Mouse (Mus musculus) embryonic facial prominence, embryonic 12.5 days (tissue): ENCODE measurements around the gene Zfp598. TPM values are rescaled to one million over a fixed set of nuclear protein-coding genes. Genes with fewer than 3 reads are reported as not detected.
"Not testable (repeated sequence)": the region's sequence is repeated elsewhere in the genome, so short reads cannot be mapped to it uniquely, and the experiment has no call there.

Source experiments
- ATAC-seq: fragments of 200-750 bp; cut with Nextera tagmentation; 2 replicates; pipeline ENCODE4 v1.8.0; 2017; ENCODE audit not compliant: insufficient number of reproducible peaks, insufficient read depth, low FRiP score, low TSS enrichment
- H3K27ac ChIP-seq: fragments of 300-500 bp; sonication (generic); 2 replicates; pipeline ENCODE4 v1.5.1; 2016; ENCODE audit warnings: mild to moderate bottlenecking
- H3K27me3 ChIP-seq: fragments of 300-500 bp; sonication (generic); 2 replicates; pipeline ENCODE4 v1.6.1; 2016; ENCODE audit warnings: mild to moderate bottlenecking, moderate library complexity
- H3K36me3 ChIP-seq: fragments of 300-500 bp; sonication (generic); 2 replicates; pipeline ENCODE4 v1.6.1; 2016; ENCODE audit warnings: mild to moderate bottlenecking
- H3K4me1 ChIP-seq: fragments of 300-500 bp; sonication (generic); 2 replicates; pipeline ENCODE4 v1.6.1; 2016
- H3K4me2 ChIP-seq: fragments of 300-500 bp; sonication (generic); replicated peaks from 2 replicates; pipeline ENCODE4 v1.6.1; 2016; ENCODE audit warnings: mild to moderate bottlenecking, moderate library complexity
- H3K4me3 ChIP-seq: fragments of 300-500 bp; sonication (generic); 2 replicates; pipeline ENCODE4 v1.5.1; 2016; ENCODE audit warnings: mild to moderate bottlenecking
- H3K9ac ChIP-seq: fragments of 300-500 bp; sonication (generic); 2 replicates; pipeline ENCODE4 v1.6.1; 2016; ENCODE audit warnings: mild to moderate bottlenecking, moderate library complexity
- H3K9me3 ChIP-seq: fragments of 300-500 bp; sonication (generic); 2 replicates; pipeline ENCODE4 v1.6.1; 2016; ENCODE audit warnings: mild to moderate bottlenecking, moderate library complexity
- WGBS: fragments of 180-500 bp; shearing (Covaris S2); methylation state at CpG from one replicate; pipeline ENCODE4 v1.1.7; 2016; 5-methylcytosine and 5-hydroxymethylcytosine counted together
- polyA plus RNA-seq: library from polyadenylated mRNA; unstranded; fragments of >200 nt; fragmentation: Nextera tagmentation; extraction: Ambion mirVana; gene quantifications from 2 replicates; pipeline ENCODE4 v1.2.1, GENCODE M21; 2016

Gene Zfp598
- polyA plus RNA-seq, 1 experiment from 2014 or later = 23.5 TPM

GRCm38 (mm10) chr17:24708646-24709045, 39.2 kb downstream of the Zfp598 start:
- Histone ChIP-seq H3K9me3 (no peaks in the 10 kb centered on the region), H3K27me3 (no peaks in the 10 kb centered on the region), H3K4me1 (peaks cover 11% of the 10 kb centered on the region), H3K36me3 (peaks cover 19% of the 10 kb centered on the region), H3K4me2 (no peak overlapping the region), H3K27ac (no peak overlapping the region), H3K4me3 (no peak overlapping the region), H3K9ac (no peak overlapping the region)
- no peak for ATAC-seq
- 34% methylated on average over 2 of the region's 2 CpGs for WGBS

GRCm38 (mm10) chr17:24715556-24715955, 46.1 kb downstream of the Zfp598 start:
- H3K4me1 ChIP-seq = peaks cover 7% of the 10 kb centered on the region; the same call in 1 of the 2 replicates
- no peak overlapping the region for H3K4me3 ChIP-seq
- ATAC-seq = no peak
- H3K27me3 ChIP-seq = no peaks in the 10 kb centered on the region
- H3K9ac ChIP-seq = no peak overlapping the region
- H3K27ac ChIP-seq = no peak overlapping the region
- peaks cover 27% of the 10 kb centered on the region for H3K36me3 ChIP-seq
- WGBS = 83% methylated on average over 6 of the region's 6 CpGs
- H3K9me3 ChIP-seq = no peaks in the 10 kb centered on the region
- no peak overlapping the region for H3K4me2 ChIP-seq

DNA sequence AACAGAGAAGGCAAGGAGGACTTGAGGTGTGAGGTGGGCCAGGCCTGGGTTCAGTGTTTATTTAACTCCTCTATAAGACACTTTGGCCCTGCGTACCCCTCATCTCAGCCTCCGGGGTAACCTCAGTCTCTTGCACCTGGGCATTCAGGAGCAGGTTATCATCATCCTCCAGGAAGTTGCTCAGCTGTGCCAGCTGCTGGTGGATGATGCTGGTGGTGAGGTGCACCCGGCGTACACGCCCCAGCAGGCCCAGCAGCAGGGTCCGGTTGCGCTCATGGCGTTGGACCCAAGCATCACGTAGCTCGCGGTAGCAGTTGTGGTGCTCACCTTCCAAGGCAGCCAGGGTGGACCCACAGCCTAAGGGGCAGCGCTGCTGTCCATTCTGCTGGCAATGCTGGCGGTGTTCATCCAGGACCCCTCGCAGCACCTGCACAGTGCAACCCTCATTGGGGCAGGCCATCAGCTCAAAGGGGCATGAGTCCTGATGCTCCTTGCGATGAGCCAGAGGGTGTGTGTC, 46.7 kb downstream of the Zfp598 start:
- H3K4me3 ChIP-seq = no peak overlapping the region
- no peaks in the 10 kb centered on the region for H3K27me3 ChIP-seq
- H3K36me3 ChIP-seq = peaks cover 31% of the 10 kb centered on the region
- no peak for ATAC-seq
- H3K9ac ChIP-seq = no peak overlapping the region
- H3K4me1 ChIP-seq = peaks cover 9% of the 10 kb centered on the region
- H3K9me3 ChIP-seq = no peaks in the 10 kb centered on the region
- no peak overlapping the region for H3K4me2 ChIP-seq
- 97% methylated on average over 15 of the region's 15 CpGs for WGBS
- H3K27ac ChIP-seq = no peak overlapping the region

DNA sequence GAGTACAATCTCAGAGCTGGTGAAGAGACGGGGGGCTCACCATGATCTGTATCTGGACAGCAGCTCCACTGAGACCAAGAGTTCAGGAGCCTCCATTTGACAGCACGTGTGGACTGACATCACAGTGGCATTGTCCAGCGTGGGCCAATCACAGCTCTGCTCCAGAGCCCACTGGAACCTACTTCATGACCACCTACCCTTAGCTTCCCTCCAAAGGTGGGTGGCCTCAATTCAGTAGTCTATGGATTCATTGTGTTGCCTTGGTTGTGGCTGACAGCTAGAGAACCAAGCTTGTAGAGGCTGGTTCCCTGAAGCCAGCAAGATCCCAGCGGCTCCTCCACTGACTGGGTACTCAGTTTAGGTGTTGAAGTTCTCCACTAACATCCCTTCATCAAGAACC, 48.5 kb downstream of the Zfp598 start, which contains the start of the genes Rnf151 and Rps2:
Gene Rnf151 (minus strand): TSS at position 121 of the 400 bp plus-strand sequence.
Gene Rps2 (plus strand): TSS at position 174 of the 400 bp plus-strand sequence.
- Histone ChIP-seq H3K4me1 (peaks cover 23% of the 10 kb centered on the region), H3K9me3 (no peaks in the 10 kb centered on the region), H3K4me3 (peak within 1 kb of the TSS; percentile 84), H3K9ac (peak within 1 kb of the TSS; percentile 87), H3K4me2 (peak within 1 kb of the TSS; percentile 66), H3K27me3 (no peaks in the 10 kb centered on the region), H3K36me3 (peaks cover 45% of the 10 kb centered on the region), H3K27ac (no peak within 1 kb of the TSS)
- 84% methylated on average over 4 of the region's 4 CpGs for WGBS
- no peak for ATAC-seq

GRCm38 (mm10) chr17:24718938-24719337, 49.5 kb downstream of the Zfp598 start:
- Histone ChIP-seq H3K36me3 (peaks cover 45% of the 10 kb centered on the region), H3K4me3 (peak overlapping the region; percentile 84), H3K9ac (peak overlapping the region; percentile 87), H3K4me1 (peaks cover 29% of the 10 kb centered on the region), H3K4me2 (peak overlapping the region; percentile 66), H3K27ac (peak overlapping the region; percentile 81; the same call in 1 of the 2 replicates)
- ATAC-seq, H3K9me3 ChIP-seq, H3K27me3 ChIP-seq: not testable (repeated sequence)
- 63% methylated on average over 5 of the region's 5 CpGs for WGBS

DNA sequence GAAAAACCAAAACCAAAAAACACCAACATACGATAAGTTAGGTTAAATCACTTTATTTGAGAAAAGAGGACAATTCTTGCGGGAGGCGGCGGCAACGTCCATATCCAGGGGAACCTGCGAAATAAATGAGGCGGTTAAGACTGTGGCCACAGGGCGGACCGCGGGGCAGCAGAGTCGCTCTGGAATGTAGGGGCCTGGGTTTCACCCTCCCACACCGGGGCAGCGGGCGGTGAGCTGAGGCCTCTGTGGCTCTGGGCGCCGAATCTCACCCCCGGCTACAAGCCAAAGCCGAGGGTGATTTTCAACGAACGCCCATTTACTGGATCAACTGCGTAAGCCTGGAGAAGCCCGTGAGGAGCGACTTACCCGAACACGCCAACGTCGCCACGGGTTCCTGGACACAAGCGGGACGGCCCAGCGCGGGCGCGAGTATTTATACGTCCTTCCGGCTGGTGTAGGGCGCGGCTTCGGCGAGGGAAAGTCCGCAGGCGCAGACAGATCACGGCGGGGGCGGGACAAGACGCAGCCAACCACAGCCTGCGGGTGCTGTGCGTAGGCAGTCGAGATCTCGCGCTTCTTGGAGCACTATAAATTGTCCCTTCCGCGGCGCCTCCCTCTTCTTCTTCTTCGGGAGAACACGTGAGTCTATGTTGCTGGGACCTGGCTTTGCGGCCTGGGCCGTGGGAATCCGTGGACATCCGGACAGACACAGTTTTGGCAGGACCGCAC, 50.2 kb downstream of the Zfp598 start:
- ATAC-seq = peak; percentile 98
- H3K36me3 ChIP-seq = peaks cover 45% of the 10 kb centered on the region
- WGBS = under 1% methylated on average over 61 of the region's 61 CpGs
- no peaks in the 10 kb centered on the region for H3K9me3 ChIP-seq
- peak overlapping the region; percentile 89 for H3K27ac ChIP-seq
- peak overlapping the region; percentile 85 for H3K4me2 ChIP-seq
- H3K27me3 ChIP-seq = no peaks in the 10 kb centered on the region
- peaks cover 29% of the 10 kb centered on the region for H3K4me1 ChIP-seq
- H3K9ac ChIP-seq = peak overlapping the region; percentile 88
- H3K4me3 ChIP-seq = peak overlapping the region; percentile 84

GRCm38 (mm10) chr17:24720616-24721015, 51.1 kb downstream of the Zfp598 start:
- not testable (repeated sequence) for H3K9me3 ChIP-seq, ATAC-seq, H3K27me3 ChIP-seq
- peak overlapping the region; percentile 84 for H3K4me3 ChIP-seq
- 0 out of 2 replicates have a peak overlapping the region, but pooled peaks have one; percentile 89 for H3K27ac ChIP-seq
- peak overlapping the region; percentile 88 for H3K9ac ChIP-seq
- H3K4me2 ChIP-seq = peak overlapping the region; percentile 85
- H3K36me3 ChIP-seq = peaks cover 41% of the 10 kb centered on the region
- peaks cover 29% of the 10 kb centered on the region for H3K4me1 ChIP-seq
- WGBS = 2% methylated on average over 11 of the region's 11 CpGs

- 59% methylated on average over 7 of the region's 7 CpGs for WGBS
- not testable (repeated sequence) for H3K9me3 ChIP-seq, H3K27me3 ChIP-seq, ATAC-seq
- peak overlapping the region; percentile 85 for H3K4me2 ChIP-seq
- peaks cover 29% of the 10 kb centered on the region for H3K4me1 ChIP-seq
- peaks cover 33% of the 10 kb centered on the region for H3K36me3 ChIP-seq
- H3K27ac ChIP-seq = 0 out of 2 replicates have a peak overlapping the region, but pooled peaks have one; percentile 9
- peak overlapping the region; percentile 58 for H3K9ac ChIP-seq
- H3K4me3 ChIP-seq = peak overlapping the region; percentile 84
Measured at GRCm38 (mm10) chr17:24721383-24721955, 52.0 kb downstream of the Zfp598 start.

DNA sequence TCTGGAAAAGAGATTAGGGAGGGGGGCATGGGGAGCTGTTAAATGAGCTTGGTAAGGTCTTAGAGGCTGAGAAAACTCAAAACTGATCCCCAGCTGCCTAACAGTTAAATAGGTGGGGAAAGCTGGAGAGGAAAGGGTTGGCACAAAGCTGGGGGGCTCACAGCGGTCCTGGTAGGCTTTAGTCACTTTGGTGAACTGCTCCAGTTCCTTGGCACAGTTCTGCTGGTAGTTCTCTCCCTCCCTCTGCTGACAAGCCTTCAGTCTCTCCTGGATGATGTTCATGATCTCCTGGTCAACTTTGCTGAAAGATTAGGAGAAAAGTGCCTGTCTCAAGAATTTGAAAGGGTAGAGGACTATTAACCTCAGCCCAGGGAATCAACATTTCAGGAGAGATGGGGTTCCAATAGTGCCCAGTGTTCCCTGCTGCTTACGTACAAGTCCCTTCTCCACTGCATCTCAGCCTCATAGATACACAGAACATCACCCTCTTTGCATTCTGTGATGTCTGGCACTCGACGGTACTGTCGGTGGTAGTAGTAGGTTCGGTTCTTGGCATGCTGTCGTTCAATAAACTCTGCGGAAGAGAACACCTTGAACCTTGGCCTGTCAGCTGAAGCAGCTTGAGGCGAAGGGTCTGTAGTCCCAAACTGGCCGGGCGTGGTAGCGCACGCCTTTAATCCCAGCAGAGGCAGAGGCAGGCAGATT, 52.9 kb downstream of the Zfp598 start:
- Histone ChIP-seq H3K36me3 (peaks cover 24% of the 10 kb centered on the region), H3K4me2 (peak overlapping the region; percentile 85; the same call in 1 of the 2 replicates), H3K27ac (no peak overlapping the region), H3K4me3 (peak overlapping the region; percentile 14; the same call in 1 of the 2 replicates), H3K9me3 (no peaks in the 10 kb centered on the region), H3K27me3 (no peaks in the 10 kb centered on the region), H3K4me1 (peaks cover 29% of the 10 kb centered on the region), H3K9ac (no peak overlapping the region)
- WGBS = 33% methylated on average over 13 of the region's 13 CpGs
- ATAC-seq = no peak

- no peaks in the 10 kb centered on the region for H3K9me3 ChIP-seq
- H3K27me3 ChIP-seq = no peaks in the 10 kb centered on the region
- H3K4me3 ChIP-seq = peak overlapping the region; percentile 74
- 4% methylated on average over 12 of the region's 12 CpGs for WGBS
- H3K27ac ChIP-seq = peak overlapping the region; percentile 74
- peaks cover 29% of the 10 kb centered on the region for H3K4me1 ChIP-seq
- no peak for ATAC-seq
- H3K4me2 ChIP-seq = peak overlapping the region; percentile 69
- H3K36me3 ChIP-seq = peaks cover 19% of the 10 kb centered on the region
- H3K9ac ChIP-seq = peak overlapping the region; percentile 86
Measured at GRCm38 (mm10) chr17:24723122-24723880, 53.8 kb downstream of the Zfp598 start.

DNA sequence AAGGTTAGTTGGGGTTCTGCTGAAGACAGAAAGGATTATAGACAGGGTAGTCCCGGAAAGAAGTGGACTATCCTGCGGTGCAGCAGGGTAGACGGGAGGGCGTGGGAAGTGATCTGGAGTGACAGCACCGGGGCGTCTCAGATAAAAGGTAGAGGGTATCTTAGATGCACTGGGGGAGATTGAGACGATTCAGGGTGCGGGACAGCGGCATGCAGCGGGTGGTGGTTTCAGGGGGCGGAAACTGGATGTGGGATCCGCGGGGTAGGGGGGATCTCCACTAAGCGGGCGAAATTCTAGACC, 54.3 kb downstream of the Zfp598 start:
- no peaks in the 10 kb centered on the region for H3K9me3 ChIP-seq
- peaks cover 18% of the 10 kb centered on the region for H3K36me3 ChIP-seq
- H3K27me3 ChIP-seq = no peaks in the 10 kb centered on the region
- WGBS = under 1% methylated on average over 15 of the region's 15 CpGs
- peak overlapping the region; percentile 86 for H3K9ac ChIP-seq
- H3K4me2 ChIP-seq = peak overlapping the region; percentile 69
- H3K4me1 ChIP-seq = peaks cover 24% of the 10 kb centered on the region
- H3K4me3 ChIP-seq = peak overlapping the region; percentile 74
- H3K27ac ChIP-seq = peak overlapping the region; percentile 74
- 0 out of 2 replicates have a peak, but pooled peaks have one; percentile 3 for ATAC-seq
